Mouse (Mus musculus) megakaryocyte, adult 5-6 weeks (primary cell): ENCODE data around the gene Trak1. TPM values are rescaled to one million over a fixed set of nuclear protein-coding genes. Genes with fewer than 3 reads are reported as not detected.

Source experiments
- ATAC-seq: 2 replicates; pipeline ENCODE4 v1.8.0; 2016; ENCODE audit warnings: mild to moderate bottlenecking, inconsistent platforms; ENCODE audit not compliant: poor library complexity, severe bottlenecking
- total RNA-seq, 2 experiments: library from RNA; stranded (forward) in 1 of 2; stranded (reverse) in 1 of 2; fragments of 153-499, 151-499 nt in 1 of 2; fragments of 221-1000, 200-1000 nt in 1 of 2; gene quantifications; 2 replicates each; pipeline versions ENCODE4 v1.2.3 to v1.2.4; 2015 to 2017

Gene Trak1
- total RNA-seq (2015), result 23.2 and 25.0 TPM in 2 replicates
- total RNA-seq (2017), result 20.0 and 22.0 TPM in 2 replicates

- ATAC-seq, result peak; percentile 76
Measured at GRCm38 (mm10) chr9:121297171-121298064, at the start of gene Trak1. Trak1 (plus strand) TSS chr9:121297502.

GRCm38 (mm10) chr9:121247956-121248775 is 49.1 kb upstream of the Trak1 start:
- peak; percentile 74 for ATAC-seq

- ATAC-seq, result peak; percentile 89
Measured at GRCm38 (mm10) chr9:121249805-121250204, 47.5 kb upstream of the Trak1 start.

GRCm38 (mm10) chr9:121250854-121251253 is 46.4 kb upstream of the Trak1 start:
- ATAC-seq, result no peak

GRCm38 (mm10) chr9:121253983-121254382 is 43.3 kb upstream of the Trak1 start:
- no peak for ATAC-seq

- no peak for ATAC-seq
Measured at GRCm38 (mm10) chr9:121254761-121255160, 42.5 kb upstream of the Trak1 start.

- ATAC-seq, result no peak
Measured at GRCm38 (mm10) chr9:121257106-121257505, 40.2 kb upstream of the Trak1 start.

GRCm38 (mm10) chr9:121265307-121265706 is 32.0 kb upstream of the Trak1 start:
- peak; percentile 43 for ATAC-seq

- ATAC-seq, result 0 out of 2 replicates have a peak, but pooled peaks have one; percentile 45
Measured at GRCm38 (mm10) chr9:121271149-121271548, 26.2 kb upstream of the Trak1 start.

GRCm38 (mm10) chr9:121271561-121271960 is 25.7 kb upstream of the Trak1 start:
- no peak for ATAC-seq

- no peak for ATAC-seq
Measured at GRCm38 (mm10) chr9:121276745-121277117, 20.6 kb upstream of the Trak1 start.

GRCm38 (mm10) chr9:121277118-121278060 is 19.9 kb upstream of the Trak1 start, which contains the start of gene Ulk4:
Ulk4 (minus strand) TSS chr9:121277197.
- ATAC-seq, result peak; percentile 97

GRCm38 (mm10) chr9:121279216-121279615 is 18.1 kb upstream of the Trak1 start:
- no peak for ATAC-seq

GRCm38 (mm10) chr9:121281891-121282290 is 15.4 kb upstream of the Trak1 start:
- no peak for ATAC-seq

- ATAC-seq, result no peak
Measured at GRCm38 (mm10) chr9:121283620-121284185, 13.6 kb upstream of the Trak1 start.

- peak; percentile 66 for ATAC-seq
Measured at GRCm38 (mm10) chr9:121284422-121284821, 12.9 kb upstream of the Trak1 start.

- ATAC-seq, result peak; percentile 91
Measured at GRCm38 (mm10) chr9:121285341-121286324, 11.7 kb upstream of the Trak1 start.

GRCm38 (mm10) chr9:121286325-121286901 is 10.9 kb upstream of the Trak1 start:
- ATAC-seq, result no peak
